Mouse (Mus musculus) common myeloid progenitor, adult 5-6 weeks (primary cell): ENCODE measurements around the gene Slc39a8. TPM values are rescaled to one million over a fixed set of nuclear protein-coding genes. Genes with fewer than 3 reads are reported as not detected.

Source experiments
- ATAC-seq: replicated peaks from 2 replicates; pipeline ENCODE4 v1.8.0; 2016; ENCODE audit warnings: low read depth, mild to moderate bottlenecking, moderate TSS enrichment, inconsistent platforms; ENCODE audit not compliant: poor library complexity, severe bottlenecking
- total RNA-seq: library from RNA; stranded (forward); fragments of 200-1000, 187-1606 nt; gene quantifications from 2 replicates; pipeline ENCODE4 v1.2.3, GENCODE M21; 2017

The Slc39a8 gene
- total RNA-seq, result 18.4 and 22.6 TPM in 2 replicates

- ATAC-seq, result peak; percentile 89
Measured at GRCm38 (mm10) chr3:135825016-135825753, at the start of gene Slc39a8. Slc39a8 (plus strand) TSS chr3:135825279.

GRCm38 (mm10) chr3:135785065-135785464, 40.0 kb upstream of the Slc39a8 start:
- ATAC-seq, result no peak

GRCm38 (mm10) chr3:135796117-135796516, 29.0 kb upstream of the Slc39a8 start:
- ATAC-seq, result no peak

- ATAC-seq, result no peak
Measured at GRCm38 (mm10) chr3:135798241-135798640, 26.8 kb upstream of the Slc39a8 start.

GRCm38 (mm10) chr3:135798665-135799064, 26.4 kb upstream of the Slc39a8 start:
- no peak for ATAC-seq

- ATAC-seq, result no peak
Measured at GRCm38 (mm10) chr3:135814665-135815064, 10.4 kb upstream of the Slc39a8 start.

- no peak for ATAC-seq
Measured at GRCm38 (mm10) chr3:135815973-135816727, 8.9 kb upstream of the Slc39a8 start.

- ATAC-seq, result peak; percentile 84
Measured at GRCm38 (mm10) chr3:135817124-135817523, 8.0 kb upstream of the Slc39a8 start.

- ATAC-seq, result no peak
Measured at GRCm38 (mm10) chr3:135824436-135824835, 643 bp upstream of the Slc39a8 start.

- peak; percentile 70 for ATAC-seq
Measured at GRCm38 (mm10) chr3:135825754-135826683, 940 bp downstream of the Slc39a8 start.

- no peak for ATAC-seq
Measured at GRCm38 (mm10) chr3:135826684-135827249, 1.7 kb downstream of the Slc39a8 start.

- no peak for ATAC-seq
Measured at GRCm38 (mm10) chr3:135828000-135828399, 2.9 kb downstream of the Slc39a8 start.

GRCm38 (mm10) chr3:135832496-135832895, 7.4 kb downstream of the Slc39a8 start:
- no peak for ATAC-seq

GRCm38 (mm10) chr3:135832907-135833306, 7.8 kb downstream of the Slc39a8 start:
- no peak for ATAC-seq

- ATAC-seq, result no peak
Measured at GRCm38 (mm10) chr3:135834988-135835387, 9.9 kb downstream of the Slc39a8 start.

GRCm38 (mm10) chr3:135839535-135839934, 14.5 kb downstream of the Slc39a8 start:
- ATAC-seq, result no peak

- no peak for ATAC-seq
Measured at GRCm38 (mm10) chr3:135840185-135840584, 15.1 kb downstream of the Slc39a8 start.

- no peak for ATAC-seq
Measured at GRCm38 (mm10) chr3:135841716-135842511, 16.8 kb downstream of the Slc39a8 start.

- no peak; the same call in 1 of the 2 replicates for ATAC-seq
Measured at GRCm38 (mm10) chr3:135843181-135843580, 18.1 kb downstream of the Slc39a8 start.
